Mouse (Mus musculus) lung, postnatal 0 days (tissue): ENCODE results near the gene 6030408B16Rik. TPM values are rescaled to one million over a fixed set of nuclear protein-coding genes. Genes with fewer than 3 reads are reported as not detected.

Experiments
- ATAC-seq: fragments of 200-750 bp; cut with Nextera tagmentation; 2 replicates; pipeline ENCODE4 v1.8.0; 2017; ENCODE audit warnings: moderate library complexity
- DNase-seq: peaks from one replicate; pipeline ENCODE4 v3.0.0-alpha.2; 2016; ENCODE audit warnings: low spot score
- H3K27ac ChIP-seq: fragments of 300-500 bp; sonication (generic); 2 replicates; pipeline ENCODE4 v1.5.1; 2014; ENCODE audit warnings: antibody characterized with exemption, mild to moderate bottlenecking, low read length, mixed read lengths
- H3K27me3 ChIP-seq: fragments of 300-500 bp; sonication (generic); replicated peaks from 2 replicates; pipeline ENCODE4 v1.6.1; 2014; ENCODE audit warnings: low read length, mixed read lengths; ENCODE audit not compliant: insufficient read depth
- H3K36me3 ChIP-seq: fragments of 300-500 bp; sonication (generic); 2 replicates; pipeline ENCODE4 v1.6.1; 2014; ENCODE audit warnings: low read length, mixed read lengths; ENCODE audit not compliant: insufficient read depth
- H3K4me1 ChIP-seq: fragments of 300-500 bp; sonication (generic); 2 replicates; pipeline ENCODE4 v1.6.1; 2014; ENCODE audit warnings: antibody characterized with exemption, low read depth, low read length, mixed read lengths; ENCODE audit not compliant: insufficient read depth
- H3K4me2 ChIP-seq: fragments of 300-500 bp; sonication (generic); replicated peaks from 2 replicates; pipeline ENCODE4 v1.6.1; 2014; ENCODE audit warnings: low read depth, mild to moderate bottlenecking, low read length, moderate library complexity, mixed read lengths
- H3K4me3 ChIP-seq: fragments of 300-500 bp; sonication (generic); 2 replicates; pipeline ENCODE4 v1.5.1; 2014; ENCODE audit warnings: low read depth, low read length
- H3K9ac ChIP-seq: fragments of 300-500 bp; sonication (generic); replicated peaks from 2 replicates; pipeline ENCODE4 v1.6.1; 2014; ENCODE audit warnings: low read depth, mild to moderate bottlenecking
- H3K9me3 ChIP-seq: fragments of 300-500 bp; sonication (generic); 2 replicates; pipeline ENCODE4 v1.6.1; 2016; ENCODE audit warnings: low read length, mixed read lengths
- CTCF ChIP-seq: IDR thresholded peaks from 2 replicates; pipeline ENCODE4 v1.5.1; 2016; ENCODE audit warnings: antibody characterized with exemption, mild to moderate bottlenecking
- EP300 ChIP-seq: IDR thresholded peaks from 2 replicates; pipeline ENCODE4 v1.6.1; 2016; ENCODE audit warnings: antibody characterized with exemption, mild to moderate bottlenecking, control low read depth
- WGBS: fragments of 180-500 bp; shearing (Covaris S2); extraction: QIAGEN DNeasy Blood & Tissue Kit; methylation state at CpG from one replicate; pipeline ENCODE4 v1.1.7; 2014; 5-methylcytosine and 5-hydroxymethylcytosine counted together
- polyA plus RNA-seq: library from polyadenylated mRNA; unstranded; fragments of >200 nt; fragmentation: Nextera tagmentation; extraction: Ambion mirVana; gene quantifications from 2 replicates; pipeline ENCODE4 v1.2.1, GENCODE M21; 2015

The 6030408B16Rik gene
- polyA plus RNA-seq, 1 experiment from 2014 or later, result 74.9 TPM

DNA sequence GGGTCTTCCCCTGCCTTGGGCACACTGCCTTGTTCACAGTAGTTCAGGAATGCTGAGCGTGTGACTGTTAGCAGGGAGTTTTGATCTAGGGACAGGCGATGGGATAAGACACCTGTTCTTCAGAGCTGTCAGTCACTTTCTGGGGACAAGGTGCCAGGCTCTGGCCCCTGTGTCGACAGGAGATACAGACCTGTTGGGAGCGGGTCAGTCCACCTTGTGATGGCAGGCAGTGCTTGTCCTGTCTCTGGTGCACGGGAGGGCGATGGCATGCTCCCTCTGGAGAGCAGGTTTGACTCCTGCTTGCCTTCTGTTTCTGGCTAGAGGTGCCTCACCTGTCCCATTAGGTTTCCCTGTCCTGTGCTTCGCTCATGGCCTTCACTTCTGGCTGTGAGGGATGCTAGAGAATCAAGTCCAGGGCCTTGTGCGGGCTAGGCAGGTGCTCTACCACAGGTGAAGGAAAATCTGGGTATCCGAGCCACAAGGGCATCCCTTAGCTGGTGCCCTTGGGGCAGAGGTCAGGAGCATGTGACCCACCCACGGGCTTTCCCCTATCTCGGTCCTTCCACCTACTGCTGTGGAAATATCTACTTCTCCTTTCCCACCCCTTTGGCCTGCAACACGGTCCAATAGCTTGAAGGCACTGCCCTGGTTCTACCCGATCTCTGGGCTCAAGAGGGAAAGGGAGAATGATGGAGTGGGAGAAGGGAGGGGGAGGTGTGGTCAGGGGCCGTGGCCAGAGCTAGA is 36.4 kb upstream of the 6030408B16Rik start:
- Histone ChIP-seq H3K9ac (no peak overlapping the region), H3K4me1 (peaks cover 12% of the 10 kb centered on the region)

DNA sequence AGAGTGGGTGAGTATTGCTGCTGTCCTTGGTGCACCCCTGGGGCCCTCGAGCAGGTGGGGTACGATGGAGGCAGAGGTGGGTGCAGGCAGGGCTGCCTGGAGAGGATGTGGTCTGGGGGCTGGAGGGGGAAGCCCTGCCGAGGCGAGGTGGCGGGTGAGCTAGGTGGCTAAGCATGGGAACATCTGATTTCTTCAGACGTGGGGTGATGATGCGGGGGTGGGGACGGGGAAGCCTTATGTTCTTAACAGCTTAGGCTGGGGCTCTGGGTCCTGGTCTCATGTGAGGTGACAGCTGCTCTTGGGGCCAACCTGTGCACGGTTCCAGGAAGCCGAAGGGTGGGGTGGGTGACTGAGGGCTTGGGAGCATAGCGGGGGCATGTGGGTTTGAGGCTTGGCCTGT is 34.6 kb upstream of the 6030408B16Rik start:
- H3K36me3 ChIP-seq, result no peaks in the 10 kb centered on the region
- H3K9ac ChIP-seq, result no peak overlapping the region
- H3K27me3 ChIP-seq, result no peaks in the 10 kb centered on the region
- no peaks in the 10 kb centered on the region for H3K9me3 ChIP-seq
- H3K4me3 ChIP-seq, result no peak overlapping the region
- DNase-seq (no peak), ATAC-seq (no peak)
- H3K4me1 ChIP-seq, result peaks cover 12% of the 10 kb centered on the region
- 80% methylated on average over 11 of the region's 11 CpGs for WGBS
- no peak for TF ChIP-seq EP300
- TF ChIP-seq CTCF, result no peak
- no peak overlapping the region for H3K4me2 ChIP-seq
- H3K27ac ChIP-seq, result no peak overlapping the region

More for the DNA sequence above, 36.4 kb upstream of the 6030408B16Rik start:
- no peak for DNase-seq
- H3K9me3 ChIP-seq, result no peaks in the 10 kb centered on the region
- H3K4me2 ChIP-seq, result no peak overlapping the region
- H3K4me3 ChIP-seq, result no peak overlapping the region
- ATAC-seq, result no peak
- WGBS, result 68% methylated on average over 14 of the region's 14 CpGs
- TF ChIP-seq CTCF, result no peak
- no peak for TF ChIP-seq EP300
- no peak overlapping the region for H3K27ac ChIP-seq
- H3K27me3 ChIP-seq, result no peaks in the 10 kb centered on the region
- no peaks in the 10 kb centered on the region for H3K36me3 ChIP-seq

DNA sequence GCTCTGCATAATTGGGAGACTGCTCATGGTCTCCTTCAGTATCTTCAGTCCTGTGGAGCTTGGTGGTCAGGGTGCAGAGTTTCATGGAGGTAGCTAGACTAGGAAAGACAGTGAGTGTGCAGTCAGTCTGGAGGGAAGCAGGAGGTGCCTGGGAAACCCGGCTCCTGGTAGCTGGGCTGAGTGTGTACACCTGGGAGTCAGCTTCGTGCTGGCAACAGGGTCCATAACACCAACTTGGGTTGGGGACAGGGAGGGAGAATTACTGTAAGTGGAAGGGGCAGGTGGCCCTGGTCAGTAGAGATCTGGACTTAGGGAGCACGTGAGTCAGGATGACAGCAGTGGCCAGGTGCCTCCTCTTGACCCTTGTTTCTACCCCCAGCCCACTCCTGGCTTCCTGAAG is 33.1 kb upstream of the 6030408B16Rik start:
- no peak for ATAC-seq
- no peak overlapping the region for H3K4me2 ChIP-seq
- WGBS, result 79% methylated on average over 2 of the region's 3 CpGs

DNA sequence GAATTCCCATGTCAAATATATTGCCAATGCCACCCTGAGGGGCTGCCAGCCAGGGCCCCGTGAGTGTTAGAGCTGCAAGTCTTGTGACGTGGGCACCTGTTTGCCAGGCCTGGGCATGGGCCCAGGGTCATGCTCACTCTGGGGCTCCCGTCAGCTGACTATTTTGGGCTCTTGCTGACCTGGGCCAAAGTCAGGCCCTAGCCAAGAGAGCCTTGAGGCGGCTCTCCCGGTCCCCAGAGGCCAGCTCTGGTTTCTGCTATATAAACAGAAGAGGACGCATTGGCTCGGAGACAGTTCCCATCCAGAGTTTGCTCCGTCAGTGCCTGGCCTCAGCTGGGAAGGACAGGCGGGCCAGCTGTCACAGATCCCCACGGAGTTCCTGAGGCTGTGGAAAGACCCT is 32.6 kb upstream of the 6030408B16Rik start:
- Histone ChIP-seq H3K9me3 (no peaks in the 10 kb centered on the region), H3K27me3 (no peaks in the 10 kb centered on the region), H3K27ac (peak overlapping the region; percentile 71; the same call in 1 of the 2 replicates), H3K4me2 (no peak overlapping the region; the same call in 1 of the 2 replicates), H3K36me3 (no peaks in the 10 kb centered on the region), H3K4me1 (peaks cover 12% of the 10 kb centered on the region), H3K4me3 (no peak overlapping the region), H3K9ac (no peak overlapping the region)
- WGBS, result 29% methylated on average over 10 of the region's 10 CpGs
- TF ChIP-seq CTCF (peak; percentile 12; the same call in 1 of the 2 replicates), EP300 (no peak)
- ATAC-seq (peak; percentile 67), DNase-seq (peak; percentile 86)

More for the DNA sequence above, 33.1 kb upstream of the 6030408B16Rik start:
- Histone ChIP-seq H3K27me3 (no peaks in the 10 kb centered on the region), H3K27ac (peak overlapping the region; percentile 71; the same call in 1 of the 2 replicates), H3K9ac (no peak overlapping the region), H3K4me3 (no peak overlapping the region), H3K9me3 (no peaks in the 10 kb centered on the region), H3K36me3 (no peaks in the 10 kb centered on the region), H3K4me1 (peaks cover 12% of the 10 kb centered on the region)
- DNase-seq, result no peak
- TF ChIP-seq EP300 (no peak), CTCF (no peak)

- no peaks in the 10 kb centered on the region for H3K36me3 ChIP-seq
- H3K27ac ChIP-seq, result peak overlapping the region; percentile 71
- H3K9me3 ChIP-seq, result no peaks in the 10 kb centered on the region
- H3K9ac ChIP-seq, result 0 out of 2 replicates have a peak overlapping the region, but pooled peaks have one; percentile 12
- H3K4me2 ChIP-seq, result peak overlapping the region; percentile 22
- ATAC-seq (peak; percentile 55), DNase-seq (peak; percentile 68)
- TF ChIP-seq EP300, result peak; percentile 54; the same call in 1 of the 2 replicates
- no peak for TF ChIP-seq CTCF
- H3K27me3 ChIP-seq, result no peaks in the 10 kb centered on the region
- WGBS, result 32% methylated on average over 13 of the region's 13 CpGs
- no peak overlapping the region for H3K4me3 ChIP-seq
- H3K4me1 ChIP-seq, result peaks cover 18% of the 10 kb centered on the region
Observed at GRCm38 (mm10) chr15:101260874-101261622, 32.0 kb upstream of the 6030408B16Rik start.

DNA sequence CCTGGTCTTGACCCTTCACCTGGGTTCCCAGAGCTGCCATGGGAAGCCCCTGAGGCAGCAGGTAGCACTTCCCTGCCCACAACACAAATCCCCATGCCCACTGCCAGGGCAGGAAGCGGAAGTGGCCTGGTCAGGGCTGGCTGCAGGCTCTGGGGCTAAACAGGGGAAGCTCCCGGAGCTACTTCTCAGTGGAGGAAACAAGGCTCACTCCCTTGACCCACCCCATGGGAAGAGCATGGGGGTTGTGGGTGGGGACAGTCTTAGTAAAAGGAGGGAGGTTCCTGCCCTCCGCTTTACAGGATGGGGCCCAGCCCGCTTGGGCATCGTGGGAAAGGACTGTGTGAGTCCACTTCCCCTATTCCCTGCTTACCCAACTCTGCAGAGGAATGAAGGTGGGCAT is 30.5 kb upstream of the 6030408B16Rik start:
- DNase-seq, result peak; percentile 63
- peak; percentile 8; the same call in 1 of the 2 replicates for ATAC-seq
- no peak overlapping the region for H3K4me2 ChIP-seq
- no peak overlapping the region for H3K4me3 ChIP-seq
- TF ChIP-seq EP300 (peak; percentile 55; the same call in 1 of the 2 replicates), CTCF (no peak)
- H3K27me3 ChIP-seq, result no peaks in the 10 kb centered on the region
- H3K4me1 ChIP-seq, result peaks cover 21% of the 10 kb centered on the region
- peak overlapping the region; percentile 71; the same call in 1 of the 2 replicates for H3K27ac ChIP-seq
- no peak overlapping the region for H3K9ac ChIP-seq
- WGBS, result 39% methylated on average over 5 of the region's 5 CpGs
- no peaks in the 10 kb centered on the region for H3K9me3 ChIP-seq
- no peaks in the 10 kb centered on the region for H3K36me3 ChIP-seq
